Mouse (Mus musculus) olfactory bulb, adult 2 months (tissue): Measurements from ENCODE around the gene Slc25a34.

Source experiments
- CTCF ChIP-seq: fragments of 200-500 bp; IDR thresholded peaks from 2 replicates; pipeline ENCODE4 v1.5.1; 2012; ENCODE audit warnings: low read depth, mild to moderate bottlenecking, low read length, moderate library complexity; ENCODE audit not compliant: insufficient read depth
- POLR2A ChIP-seq: fragments of 200-500 bp; IDR thresholded peaks from 2 replicates; pipeline ENCODE4 v1.6.1; 2012; ENCODE audit warnings: mild to moderate bottlenecking, low read depth, low read length, moderate library complexity; ENCODE audit not compliant: insufficient read depth

- TF ChIP-seq POLR2A (no peak), CTCF (no peak)
Measured at GRCm38 (mm10) chr4:141632111-141632873, 8.7 kb upstream of the Slc25a34 start.
